Mouse (Mus musculus) limb, embryonic 14.5 days (tissue): ENCODE measurements at regions not wholly inside any gene's neighbourhood (a gene's known extent, or its start where the extent isn't known, plus 50 kb on each side); places are given as distances from the start of the nearest gene placed in this dataset.

Experiments
- ATAC-seq: fragments of 200-750 bp; cut with Nextera tagmentation; 2 replicates; pipeline ENCODE4 v1.8.0; 2017; ENCODE audit warnings: low read depth, moderate number of reproducible peaks, moderate TSS enrichment; ENCODE audit not compliant: low FRiP score
- DNase-seq: peaks from one replicate; pipeline ENCODE4 v3.0.0-alpha.2; 2015; ENCODE audit warnings: low spot score
- H3K27ac ChIP-seq: fragments of 300-500 bp; sonication (generic); replicated peaks from 2 replicates; pipeline ENCODE4 v1.5.1; 2014; ENCODE audit warnings: low read depth, mild to moderate bottlenecking, low read length, moderate library complexity, mixed read lengths
- H3K27me3 ChIP-seq: fragments of 300-500 bp; sonication (generic); 2 replicates; pipeline ENCODE4 v1.6.1; 2014; ENCODE audit warnings: low read length, mixed read lengths; ENCODE audit not compliant: control insufficient read depth, insufficient read depth
- H3K36me3 ChIP-seq: fragments of 300-500 bp; sonication (generic); 2 replicates; pipeline ENCODE4 v1.6.1; 2014; ENCODE audit warnings: mild to moderate bottlenecking, low read length, moderate library complexity, mixed read lengths; ENCODE audit not compliant: control insufficient read depth, insufficient read depth
- H3K4me1 ChIP-seq: fragments of 300-500 bp; sonication (generic); 2 replicates; pipeline ENCODE4 v1.6.1; 2014; ENCODE audit warnings: antibody characterized with exemption, low read length, mixed read lengths; ENCODE audit not compliant: control insufficient read depth, insufficient read depth
- H3K4me2 ChIP-seq: fragments of 300-500 bp; sonication (generic); replicated peaks from 2 replicates; pipeline ENCODE4 v1.6.1; 2014; ENCODE audit warnings: low read depth, mild to moderate bottlenecking, low read length, moderate library complexity; ENCODE audit not compliant: severe bottlenecking
- H3K4me3 ChIP-seq: fragments of 300-500 bp; sonication (generic); replicated peaks from 2 replicates; pipeline ENCODE4 v1.5.1; 2014; ENCODE audit warnings: low read length
- H3K9ac ChIP-seq: fragments of 300-500 bp; sonication (generic); 2 replicates; pipeline ENCODE4 v1.6.1; 2014; ENCODE audit warnings: mild to moderate bottlenecking, low read depth, low read length, moderate library complexity; ENCODE audit not compliant: severe bottlenecking
- H3K9me3 ChIP-seq: fragments of 300-500 bp; sonication (generic); 2 replicates; pipeline ENCODE4 v1.6.1; 2016; ENCODE audit warnings: low read length; ENCODE audit not compliant: control insufficient read depth
- POLR2A ChIP-seq: fragments of 200-500 bp; IDR thresholded peaks from 2 replicates; pipeline ENCODE4 v1.8.0; 2012; ENCODE audit warnings: inconsistent platforms, mild to moderate bottlenecking, moderate library complexity, borderline replicate concordance; ENCODE audit not compliant: insufficient read depth, insufficient read length; ENCODE audit errors: extremely low read depth
- WGBS: fragments of 180-500 bp; shearing (Covaris S2); extraction: QIAGEN DNeasy Blood & Tissue Kit; methylation state at CpG from one replicate; pipeline ENCODE4 v1.1.7; 2014; 5-methylcytosine and 5-hydroxymethylcytosine counted together

DNA sequence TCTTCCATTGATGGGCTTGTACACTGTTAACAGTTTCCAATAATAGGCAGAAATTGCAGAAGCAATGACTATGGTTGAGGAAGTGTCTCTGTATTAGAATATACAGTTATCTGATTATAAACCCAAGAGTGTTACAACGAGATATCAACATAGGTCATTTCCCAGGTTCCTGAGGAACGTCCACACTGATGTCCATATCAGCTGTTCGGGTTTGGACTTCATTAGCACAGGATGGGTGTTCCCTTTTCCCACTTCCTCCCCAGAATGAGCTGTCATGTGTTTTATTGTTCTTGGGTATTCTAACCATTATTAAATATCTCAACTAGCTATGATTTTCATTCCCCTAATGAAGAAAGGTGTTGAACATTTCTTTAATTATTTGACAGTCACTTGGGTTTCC is 613.2 kb upstream of the Ncam2 start:
- no peak overlapping the region for H3K27ac ChIP-seq
- no peaks in the 10 kb centered on the region for H3K27me3 ChIP-seq
- ATAC-seq (no peak), DNase-seq (no peak)
- H3K36me3 ChIP-seq: no peaks in the 10 kb centered on the region
- no peak for TF ChIP-seq POLR2A
- 84% methylated on average over 3 of the region's 3 CpGs for WGBS
- H3K9me3 ChIP-seq: no peaks in the 10 kb centered on the region
- no peak overlapping the region for H3K9ac ChIP-seq
- H3K4me2 ChIP-seq: no peak overlapping the region
- no peaks in the 10 kb centered on the region for H3K4me1 ChIP-seq
- no peak overlapping the region for H3K4me3 ChIP-seq

DNA sequence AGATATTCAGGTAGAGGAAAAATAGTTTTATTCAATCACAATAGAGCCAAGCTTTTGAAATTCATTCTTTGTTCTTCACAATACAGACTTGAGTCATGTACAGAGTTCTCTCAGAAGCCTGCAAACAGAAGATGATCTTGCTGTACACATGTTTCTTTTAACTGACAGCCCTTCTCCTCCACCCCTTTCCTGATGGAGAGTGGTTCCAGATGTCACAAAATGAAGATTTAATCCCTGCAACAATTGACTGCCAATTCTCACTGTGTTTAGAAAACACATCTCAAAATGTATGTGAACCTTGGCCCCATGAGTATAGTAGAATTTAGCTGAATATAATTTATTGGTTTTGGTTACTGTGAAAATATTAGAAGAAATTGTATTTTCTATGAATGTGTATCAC is 596.6 kb upstream of the Ncam2 start:
- H3K4me2 ChIP-seq: no peak overlapping the region
- peak; percentile 35 for DNase-seq
- ATAC-seq: no peak
- H3K4me1 ChIP-seq: no peaks in the 10 kb centered on the region
- H3K4me3 ChIP-seq: no peak overlapping the region
- H3K27me3 ChIP-seq: no peaks in the 10 kb centered on the region
- H3K36me3 ChIP-seq: no peaks in the 10 kb centered on the region
- no peak for TF ChIP-seq POLR2A
- no peak overlapping the region for H3K9ac ChIP-seq
- H3K9me3 ChIP-seq: no peaks in the 10 kb centered on the region
- no peak overlapping the region for H3K27ac ChIP-seq
